Mouse (Mus musculus): ENCODE measurements around the gene Vgf.

GRCm38 (mm10) chr5:137000612-137001011 is 25.6 kb upstream of the Vgf start:
- TF ChIP-seq POLR2A (IDR thresholded peaks at IDR 0.05; ENCODE audit: borderline replicate concordance, control insufficient read depth, low read depth, low read length) (no peak), CTCF (IDR thresholded peaks at IDR 0.05; ENCODE audit: control insufficient read depth, insufficient read depth, low read length) (no peak)

Measured in bone marrow, adult 2 months (tissue).